Mouse (Mus musculus) left cerebral cortex, adult 18-20 months (tissue): Measurements from ENCODE around the gene Ube2j1. TPM values are rescaled to one million over a fixed set of nuclear protein-coding genes. Genes with fewer than 3 reads are reported as not detected.

Source experiments
- DNase-seq, 2 experiments: peaks; one replicate each; pipeline ENCODE4 v3.0.0; 2021 to 2022; ENCODE audit warnings: low spot score in 2 of 2, mixed read lengths in 1 of 2
- total RNA-seq, 2 experiments: library from RNA; stranded (reverse); gene quantifications; 2 replicates each; pipeline ENCODE4 v1.2.3; 2021

Gene Ube2j1
- total RNA-seq, 2 experiments from 2014 or later = 110 to 117 TPM

DNA sequence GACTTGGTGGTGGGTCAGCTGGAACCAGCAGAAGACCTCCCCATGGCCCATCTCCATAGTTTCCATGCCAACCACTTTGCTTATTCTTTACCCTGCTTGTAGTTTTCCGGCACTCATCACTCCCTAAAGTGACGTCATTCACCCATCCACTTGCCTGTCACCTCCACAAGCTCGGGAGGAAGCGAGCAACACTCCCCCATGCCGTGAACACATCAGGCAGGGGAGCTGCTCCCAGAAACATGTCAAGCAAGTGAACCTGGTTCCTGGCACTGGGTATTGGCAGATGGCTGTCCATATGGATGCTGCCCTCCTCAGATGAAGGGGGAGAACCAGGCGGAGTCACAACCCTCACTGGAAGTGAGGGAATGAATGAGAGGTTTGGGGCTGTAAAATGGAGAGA is 37.7 kb downstream of the Ube2j1 start:
- peak; percentile 47 to 51 for DNase-seq

DNA sequence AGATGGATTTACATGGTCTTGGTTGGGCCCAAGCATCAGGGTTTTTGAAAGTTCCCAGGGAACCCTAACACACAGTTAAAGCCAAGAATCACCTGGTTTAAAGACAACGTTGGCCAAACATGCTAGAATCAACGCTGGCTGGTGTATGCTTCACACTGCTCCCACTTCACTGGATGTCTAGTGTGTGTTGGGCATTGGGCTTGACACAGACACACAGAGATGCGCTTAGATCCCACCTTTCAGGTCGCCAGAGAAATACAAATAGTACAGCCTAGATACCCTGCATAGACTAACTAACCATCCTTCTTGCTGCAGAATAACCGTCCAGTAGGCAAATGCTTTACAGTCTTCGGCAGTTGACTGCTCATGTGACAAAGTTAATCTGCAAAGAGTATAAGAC is 39.1 kb downstream of the Ube2j1 start:
- no peak for DNase-seq

DNA sequence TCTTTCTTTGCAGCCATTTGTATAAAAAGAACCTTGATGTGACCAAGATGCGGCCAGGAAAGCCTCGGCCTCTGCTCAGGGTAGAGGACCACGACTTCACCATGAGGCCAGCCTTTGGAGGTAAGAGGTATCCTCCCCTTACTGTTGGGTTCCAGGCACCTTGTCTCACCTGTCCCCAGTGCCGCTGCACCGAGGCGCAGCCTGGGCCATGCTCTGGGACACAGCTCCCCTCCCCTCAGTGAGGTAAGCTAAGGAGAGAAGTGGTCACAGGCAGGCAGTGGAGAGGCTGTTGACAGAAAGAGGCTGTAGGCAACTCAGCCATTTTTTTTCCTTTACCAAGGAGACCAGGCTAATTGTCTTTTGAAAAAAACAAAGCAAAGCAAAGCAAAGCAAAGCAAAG is 40.1 kb downstream of the Ube2j1 start:
- no peak for DNase-seq

DNA sequence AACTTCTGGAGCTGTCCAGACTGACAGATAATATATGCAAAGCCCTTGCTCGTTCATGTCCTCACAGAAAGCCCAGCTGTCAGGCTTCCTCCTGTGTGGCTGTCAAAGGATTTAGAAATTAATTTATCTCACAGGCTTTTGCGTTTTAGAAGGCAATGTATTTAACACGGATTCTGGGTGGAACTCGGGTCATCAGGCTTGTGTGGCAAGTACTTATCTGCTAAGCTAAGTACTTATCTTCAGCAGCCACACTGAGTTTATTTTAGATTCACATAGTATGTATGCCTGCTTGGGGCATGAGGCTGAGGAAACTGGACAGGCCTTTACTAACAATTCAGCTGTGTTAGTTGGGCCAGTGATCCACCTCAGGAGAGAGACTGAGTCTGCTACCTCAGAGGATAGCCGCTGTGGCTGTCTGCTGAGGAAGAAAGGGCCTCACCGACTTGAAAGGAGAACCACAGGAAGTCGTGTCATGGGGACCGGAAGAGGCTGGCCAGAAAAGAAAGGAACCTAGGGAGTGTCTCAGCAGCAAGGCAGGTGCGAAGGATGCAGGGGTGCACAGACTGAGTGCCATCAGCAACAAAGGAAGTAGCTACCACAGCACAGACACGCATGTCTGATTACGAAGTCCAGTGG is 41.4 kb downstream of the Ube2j1 start:
- DNase-seq = no peak

DNA sequence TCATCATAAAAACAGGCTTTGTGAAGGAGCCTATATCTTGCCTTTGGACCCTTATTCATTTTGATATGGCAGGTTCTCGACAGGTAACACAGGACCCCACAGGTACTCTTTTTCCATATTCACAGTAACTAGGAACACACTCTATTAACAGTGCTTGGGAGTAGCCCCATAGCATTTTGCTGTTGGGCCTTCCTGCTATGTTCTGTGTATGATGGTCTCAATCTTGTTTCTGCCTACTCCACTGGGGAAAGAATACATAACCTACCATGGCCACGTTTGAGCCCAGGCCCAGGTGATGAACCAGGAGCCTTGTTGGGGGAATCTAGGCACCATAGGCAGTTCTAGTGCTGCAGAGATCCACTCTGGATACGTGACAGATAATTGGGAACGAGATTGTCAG is 43.2 kb downstream of the Ube2j1 start:
- no peak for DNase-seq

DNA sequence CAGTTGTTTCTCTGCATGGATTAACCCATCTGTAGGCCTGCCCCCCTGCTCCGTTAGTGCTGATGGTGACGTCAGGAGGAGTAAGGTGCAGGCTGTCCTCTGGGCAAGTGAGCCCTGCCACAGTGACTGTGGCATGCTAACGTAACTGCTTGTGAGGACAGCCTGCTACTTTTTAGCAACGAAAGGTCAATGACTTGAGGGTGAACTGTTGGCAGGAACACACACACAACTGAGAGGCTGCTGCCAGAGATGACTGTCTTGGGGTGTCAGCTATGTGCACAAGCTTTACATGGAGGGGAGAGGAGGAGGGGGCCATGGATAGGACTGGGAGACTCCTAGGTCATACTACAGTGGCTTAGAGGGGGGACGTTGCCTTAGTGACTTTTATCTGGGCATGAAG is 43.6 kb downstream of the Ube2j1 start:
- DNase-seq = no peak

DNA sequence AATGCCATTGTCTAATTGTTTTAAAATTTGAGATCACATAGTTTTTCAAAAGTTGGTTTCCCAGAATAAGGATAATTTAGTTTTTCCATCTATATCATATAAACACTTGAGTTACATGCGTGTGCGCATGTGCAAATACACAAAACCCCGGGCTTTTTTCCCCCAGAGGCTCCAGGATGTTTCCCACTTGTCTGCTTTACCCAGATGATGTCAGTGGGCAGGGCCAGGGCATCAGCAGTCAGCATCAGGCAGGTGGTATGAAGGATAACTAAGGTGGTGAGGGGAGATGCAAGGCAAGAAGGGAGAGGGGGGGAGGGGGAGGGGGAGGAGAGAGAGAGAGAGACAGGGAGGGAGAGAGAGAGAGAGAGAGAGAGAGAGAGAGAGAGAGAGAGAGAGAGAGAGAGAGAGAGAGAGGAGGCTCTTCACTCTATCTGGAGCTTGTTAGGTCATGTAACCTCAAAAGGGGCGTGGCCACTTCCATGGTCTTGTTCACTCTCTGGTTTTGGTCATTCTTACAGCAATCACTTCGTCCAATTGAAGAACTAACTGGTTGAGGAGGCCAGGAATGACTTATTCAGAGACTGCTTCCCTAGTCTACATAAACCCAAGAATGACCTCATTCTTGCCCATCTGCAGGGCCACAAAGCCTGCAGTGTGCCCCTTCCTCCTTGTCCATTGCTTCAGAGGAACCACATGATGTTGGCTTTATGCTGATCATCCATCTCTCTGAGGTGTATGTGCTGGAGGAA is 44.7 kb downstream of the Ube2j1 start:
- no peak for DNase-seq

DNA sequence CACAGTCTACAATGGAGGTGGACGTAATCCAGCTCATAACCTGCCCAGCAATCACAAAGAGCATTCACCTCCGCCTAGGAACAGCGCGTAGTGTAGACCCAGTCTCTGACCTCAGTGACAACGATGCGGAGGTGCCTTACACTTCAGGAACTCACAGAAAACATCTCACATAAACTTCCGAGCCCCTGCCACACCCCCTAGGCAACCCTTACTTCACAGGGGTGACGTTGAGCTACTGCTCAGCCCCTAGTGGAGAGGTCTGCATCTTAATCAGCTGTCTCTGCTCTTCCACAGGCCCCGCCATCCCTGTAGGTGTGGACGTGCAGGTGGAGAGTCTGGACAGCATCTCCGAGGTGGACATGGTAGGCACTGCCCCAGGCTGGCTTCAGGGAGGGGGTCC is 45.9 kb downstream of the Ube2j1 start:
- no peak for DNase-seq

DNA sequence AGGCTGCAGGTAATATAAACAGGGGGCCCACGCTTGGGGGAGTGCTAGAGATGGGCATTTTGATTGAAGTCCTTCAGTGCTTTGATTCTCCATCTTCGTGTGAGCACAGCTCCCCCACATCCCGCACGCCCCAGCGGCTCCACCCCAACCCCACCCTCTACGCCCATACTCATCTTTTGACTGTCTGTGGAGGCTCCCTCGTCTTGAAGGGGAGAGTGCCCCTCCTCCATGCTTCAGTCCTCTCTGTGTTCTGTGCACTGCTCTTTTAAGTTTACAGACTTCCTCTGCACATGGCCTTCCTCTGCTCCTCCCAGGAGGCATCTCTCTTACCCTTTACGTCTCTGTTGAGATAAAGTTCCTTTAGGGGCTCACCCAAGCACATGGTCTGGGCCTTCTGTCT is 46.5 kb downstream of the Ube2j1 start:
- DNase-seq = no peak

DNA sequence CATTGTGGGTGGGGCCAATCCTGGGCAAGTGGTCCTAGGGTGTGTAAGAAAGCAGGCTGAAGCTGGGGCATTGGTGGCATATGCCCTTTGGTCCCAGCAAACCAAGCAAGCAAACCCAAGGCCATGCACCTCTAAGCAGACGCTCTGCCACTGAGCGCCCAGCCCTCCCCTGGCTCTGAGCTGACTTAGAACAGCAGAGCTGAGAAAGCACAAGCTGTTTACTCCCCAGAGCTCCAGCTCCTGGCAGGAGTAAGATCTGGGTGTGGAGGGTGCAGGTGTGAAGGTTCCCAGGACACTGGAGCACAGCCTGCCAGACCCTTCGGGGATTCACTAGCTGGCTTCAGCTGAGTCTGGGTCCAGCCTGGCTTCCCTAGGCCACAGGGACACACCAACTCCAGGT is 47.3 kb downstream of the Ube2j1 start:
- no peak for DNase-seq

DNA sequence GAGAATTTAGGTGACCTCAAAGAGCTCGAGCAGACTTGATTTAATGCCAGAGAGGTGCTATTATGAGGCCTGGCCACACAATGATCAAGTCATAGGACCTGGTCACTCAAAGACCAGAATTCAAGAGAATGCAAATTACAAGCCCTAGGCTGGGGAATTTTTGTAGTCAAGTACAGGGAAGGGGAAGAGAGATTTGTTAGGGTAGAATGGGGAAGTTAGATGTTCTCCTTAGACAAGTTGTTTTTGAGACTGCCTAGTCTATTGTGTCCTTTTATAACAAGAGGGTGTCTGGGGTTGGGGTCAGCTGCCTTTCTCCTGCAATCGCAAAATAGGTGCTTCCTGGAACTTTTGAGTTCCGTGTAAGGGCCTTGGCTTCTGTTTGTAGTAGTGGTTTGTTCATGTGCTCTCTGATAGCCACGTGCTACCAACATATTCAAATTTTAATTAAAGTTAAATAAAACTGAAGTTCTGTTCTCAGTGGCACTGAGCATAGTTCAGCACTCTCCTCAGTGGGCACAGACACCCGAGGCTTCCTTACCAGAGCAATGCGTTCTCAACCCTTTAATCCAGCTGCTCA is 68.0 kb downstream of the Ube2j1 start:
- DNase-seq = no peak

Other genes with a start within 250 kb of the Ube2j1 start
- 10 to 100 TPM; 30.6 to 40.0 TPM for gene Lyrm2, start 231.2 kb upstream of the Ube2j1 start, total RNA-seq
- 10 to 100 TPM; 55.8 to 59.2 TPM for gene Ankrd6, start 80.6 kb upstream of the Ube2j1 start, total RNA-seq
- gene Rragd, start 48.4 kb upstream of the Ube2j1 start, total RNA-seq = 10 to 100 TPM; 94.8 to 95.0 TPM
- gene Gabrr2, start 31.6 kb downstream of the Ube2j1 start, total RNA-seq = under 1 TPM; 0.40 to 0.53 TPM
- under 1 TPM in 1 of 2 experiments, not detected in 1; 0.14 TPM for gene Gabrr1, start 101.1 kb downstream of the Ube2j1 start, total RNA-seq
- gene Pm20d2, start 158.3 kb downstream of the Ube2j1 start, total RNA-seq = 1 to 10 TPM; 5.5 to 6.0 TPM
- 10 to 100 TPM; 22.8 to 24.9 TPM for gene Srsf12, start 177.6 kb downstream of the Ube2j1 start, total RNA-seq